Mouse (Mus musculus): ENCODE measurements around the gene Snph. TPM values are rescaled to one million over a fixed set of nuclear protein-coding genes. Genes with fewer than 3 reads are reported as not detected.
"Not testable (repeated sequence)": the region's sequence is repeated elsewhere in the genome, so short reads cannot be mapped to it uniquely, and the experiment has no call there.

Snph gene
- polyA plus RNA-seq, 1 experiment from 2014 or later, result 2.0 TPM

DNA sequence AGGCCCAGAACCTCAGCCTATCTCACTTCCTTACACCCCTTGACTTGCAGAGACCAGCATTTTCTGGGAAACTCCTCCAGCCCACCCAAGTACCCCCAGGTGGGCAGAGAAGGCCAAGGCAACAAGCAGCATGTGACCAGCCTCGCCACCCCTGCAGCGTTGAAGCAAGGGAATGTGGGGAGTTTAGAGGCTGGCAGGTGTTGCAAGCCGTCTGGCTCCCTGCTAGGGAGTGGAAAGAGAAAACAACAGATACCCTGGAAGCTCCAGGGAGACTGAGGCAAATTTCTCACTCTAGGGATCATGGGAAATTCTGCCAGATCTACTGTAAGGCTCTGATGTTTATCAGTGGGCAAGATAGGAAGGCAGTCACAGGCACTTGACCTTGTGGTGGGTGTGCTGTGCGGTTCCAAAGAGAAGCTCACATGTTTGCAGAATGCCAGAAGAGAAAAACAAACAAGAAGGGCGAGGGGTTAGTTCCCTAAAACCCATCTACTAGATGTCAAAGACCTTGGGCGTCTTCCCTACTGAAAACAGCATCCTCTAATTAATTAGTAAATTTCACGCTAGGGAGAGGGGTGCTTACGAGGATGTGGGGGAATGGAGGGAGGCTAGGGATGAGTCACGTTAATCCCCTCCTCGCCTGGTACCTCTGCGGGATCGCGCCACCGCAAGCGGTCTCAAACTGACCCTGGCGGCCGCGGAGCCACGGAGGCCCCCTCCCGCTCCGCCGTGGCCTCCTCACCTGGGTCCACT lies 811 bp downstream of the Snph start:
- ATAC-seq (ENCODE audit: insufficient number of reproducible peaks, low FRiP score, low TSS enrichment, low read depth), result no peak
- Histone ChIP-seq H3K4me2 (replicated peaks) (peak overlapping the region; percentile 99), H3K27me3 (peaks cover 35% of the 10 kb centered on the region), H3K9me3 (replicated peaks) (no peaks in the 10 kb centered on the region), H3K4me1 (peaks cover 12% of the 10 kb centered on the region; the same call in 1 of the 2 replicates), H3K4me3 (replicated peaks) (peak overlapping the region; percentile 60), H3K9ac (peak overlapping the region; percentile 42), H3K36me3 (no peaks in the 10 kb centered on the region), H3K27ac (replicated peaks) (no peak overlapping the region)
- 2% methylated on average over 22 of the region's 22 CpGs for WGBS

- Histone ChIP-seq H3K9me3 (replicated peaks) (no peaks in the 10 kb centered on the region), H3K27ac (replicated peaks) (no peak overlapping the region), H3K4me2 (replicated peaks) (no peak overlapping the region), H3K9ac (no peak overlapping the region), H3K4me3 (replicated peaks) (no peak overlapping the region), H3K27me3 (peaks cover 35% of the 10 kb centered on the region), H3K36me3 (no peaks in the 10 kb centered on the region), H3K4me1 (peaks cover 12% of the 10 kb centered on the region; the same call in 1 of the 2 replicates)
- 48% methylated on average over 7 of the region's 7 CpGs for WGBS
- ATAC-seq (ENCODE audit: insufficient number of reproducible peaks, low FRiP score, low TSS enrichment, low read depth), result no peak
Observed at GRCm38 (mm10) chr2:151629310-151629709, 3.1 kb downstream of the Snph start.

DNA sequence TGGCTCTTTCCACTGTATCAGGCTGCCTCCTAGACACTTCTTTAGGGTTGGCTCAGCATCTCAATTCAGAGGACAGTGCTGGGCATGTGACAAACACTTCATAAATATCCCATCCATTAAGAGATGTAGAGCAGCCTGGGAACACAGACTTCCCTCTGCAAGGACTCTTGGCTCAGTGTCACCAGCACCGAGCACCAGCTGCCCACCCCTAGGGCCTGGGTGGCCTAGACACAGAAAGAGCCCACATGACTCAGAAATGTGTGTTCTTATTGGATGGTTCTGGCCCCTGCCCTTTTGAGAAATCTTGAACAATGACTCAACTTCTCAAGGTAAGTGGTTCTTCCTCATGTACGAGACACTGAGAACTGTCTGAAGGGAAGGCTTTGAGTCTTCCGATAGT lies 4.4 kb downstream of the Snph start:
- Histone ChIP-seq H3K27ac (replicated peaks) (no peak overlapping the region), H3K9me3 (replicated peaks) (no peaks in the 10 kb centered on the region), H3K4me1 (peaks cover 12% of the 10 kb centered on the region; the same call in 1 of the 2 replicates), H3K9ac (no peak overlapping the region), H3K27me3 (peaks cover 22% of the 10 kb centered on the region), H3K36me3 (no peaks in the 10 kb centered on the region), H3K4me3 (replicated peaks) (no peak overlapping the region), H3K4me2 (replicated peaks) (no peak overlapping the region)
- no peak for ATAC-seq (ENCODE audit: insufficient number of reproducible peaks, low FRiP score, low TSS enrichment, low read depth)
- 83% methylated on average over 3 of the region's 3 CpGs for WGBS

DNA sequence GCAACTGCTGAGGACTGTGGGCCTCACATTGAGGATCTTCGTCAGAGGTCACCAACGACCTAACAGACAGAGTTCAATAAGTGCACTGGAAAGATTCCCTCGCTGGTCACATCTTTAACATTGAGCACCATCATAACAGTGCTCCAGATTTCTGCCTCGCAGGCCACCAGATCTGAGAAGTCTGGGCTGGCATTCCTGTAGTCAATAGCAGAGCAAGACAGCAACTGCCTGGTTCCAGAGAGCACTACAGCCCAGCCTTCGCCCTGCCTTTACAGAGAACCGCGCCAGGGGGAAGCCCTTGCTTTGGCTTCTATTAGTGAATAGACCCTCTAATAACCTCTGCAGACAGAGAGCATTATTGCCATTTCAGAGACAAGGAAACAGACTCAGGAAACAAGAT lies 6.1 kb downstream of the Snph start:
- H3K27me3 ChIP-seq, result peaks cover 9% of the 10 kb centered on the region
- no peak for ATAC-seq (ENCODE audit: insufficient number of reproducible peaks, low FRiP score, low TSS enrichment, low read depth)
- H3K9me3 ChIP-seq (replicated peaks), result no peaks in the 10 kb centered on the region
- H3K4me1 ChIP-seq, result no peaks in the 10 kb centered on the region
- H3K4me2 ChIP-seq (replicated peaks), result no peak overlapping the region
- no peak overlapping the region for H3K4me3 ChIP-seq (replicated peaks)
- no peak overlapping the region for H3K27ac ChIP-seq (replicated peaks)
- no peaks in the 10 kb centered on the region for H3K36me3 ChIP-seq
- no peak overlapping the region for H3K9ac ChIP-seq
- 84% methylated on average over 7 of the region's 7 CpGs for WGBS

- Histone ChIP-seq H3K9ac (no peak overlapping the region), H3K9me3 (replicated peaks) (no peaks in the 10 kb centered on the region), H3K27me3 (no peaks in the 10 kb centered on the region), H3K27ac (replicated peaks) (no peak overlapping the region), H3K4me2 (replicated peaks) (no peak overlapping the region), H3K4me3 (replicated peaks) (no peak overlapping the region), H3K4me1 (no peaks in the 10 kb centered on the region), H3K36me3 (no peaks in the 10 kb centered on the region)
- 43% methylated on average over 3 of the region's 3 CpGs for WGBS
- no peak for ATAC-seq (ENCODE audit: insufficient number of reproducible peaks, low FRiP score, low TSS enrichment, low read depth)
Observed at GRCm38 (mm10) chr2:151623776-151624175, 8.6 kb downstream of the Snph start.

DNA sequence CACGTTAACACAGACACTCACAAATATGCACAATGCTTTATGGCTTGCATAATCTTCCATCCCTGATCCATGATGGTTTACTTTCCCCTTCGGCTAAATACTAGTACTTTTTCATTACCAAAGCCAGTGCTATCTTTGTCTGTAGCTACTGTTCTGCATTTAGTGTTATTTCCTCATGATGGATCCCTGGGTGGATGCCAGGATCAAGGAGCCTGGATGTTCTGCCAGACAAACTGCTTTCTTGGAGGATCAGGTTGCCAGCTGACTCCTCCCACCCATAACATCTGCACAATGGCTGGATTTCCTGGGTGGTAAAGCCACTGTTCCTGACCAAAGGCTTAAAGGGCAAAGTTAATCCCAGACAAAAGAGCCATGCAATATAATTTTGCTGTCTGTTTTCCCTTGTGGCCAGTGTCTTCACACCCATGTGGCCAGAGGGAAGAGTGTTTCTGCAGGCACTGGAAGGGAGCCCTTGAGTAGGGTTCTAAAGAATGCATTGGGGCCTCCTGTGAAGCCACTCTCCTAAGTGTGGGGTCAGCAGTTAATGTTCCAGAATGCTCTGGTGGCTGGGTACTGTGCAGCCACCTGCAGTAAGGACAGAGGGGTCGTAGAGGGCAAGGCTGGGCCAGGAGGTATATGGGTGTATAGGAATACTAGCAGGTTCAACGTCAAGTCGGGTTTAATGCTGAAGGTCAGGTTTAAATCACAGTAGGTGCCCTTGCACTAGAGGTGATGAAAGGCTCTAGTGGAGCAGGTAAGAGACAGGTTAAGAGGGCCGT lies 15.7 kb downstream of the Snph start:
- H3K4me1 ChIP-seq, result peaks cover 4% of the 10 kb centered on the region; the same call in 1 of the 2 replicates
- no peaks in the 10 kb centered on the region for H3K9me3 ChIP-seq (replicated peaks)
- 67% methylated on average over 6 of the region's 6 CpGs for WGBS
- H3K36me3 ChIP-seq, result no peaks in the 10 kb centered on the region
- no peak overlapping the region for H3K27ac ChIP-seq (replicated peaks)
- no peaks in the 10 kb centered on the region for H3K27me3 ChIP-seq
- H3K9ac ChIP-seq, result no peak overlapping the region
- no peak overlapping the region for H3K4me2 ChIP-seq (replicated peaks)
- no peak for ATAC-seq (ENCODE audit: insufficient number of reproducible peaks, low FRiP score, low TSS enrichment, low read depth)
- no peak overlapping the region for H3K4me3 ChIP-seq (replicated peaks)

DNA sequence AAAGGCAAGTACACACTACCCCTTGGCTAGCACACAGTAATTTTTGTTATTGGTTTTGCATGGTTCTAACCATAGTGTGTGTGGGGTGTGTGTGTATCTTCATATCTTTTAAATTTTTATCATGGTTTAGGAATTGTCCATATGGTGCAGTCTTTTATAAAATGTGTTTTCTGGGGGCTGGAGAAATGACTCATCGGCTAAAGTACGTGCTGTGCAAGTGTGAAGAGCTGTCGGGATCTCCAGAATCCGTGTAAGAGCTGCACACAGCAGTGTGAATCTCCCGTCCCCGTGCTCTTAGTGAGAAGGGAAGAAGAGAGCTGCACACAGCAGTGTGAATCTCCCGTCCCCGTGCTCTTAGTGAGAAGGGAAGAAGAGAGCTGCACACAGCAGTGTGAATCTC lies 16.6 kb downstream of the Snph start:
- not testable (repeated sequence) for H3K9me3 ChIP-seq (replicated peaks); H3K27ac ChIP-seq (replicated peaks); H3K9ac ChIP-seq; H3K4me1 ChIP-seq; H3K4me3 ChIP-seq (replicated peaks); ATAC-seq (ENCODE audit: insufficient number of reproducible peaks, low FRiP score, low TSS enrichment, low read depth); H3K27me3 ChIP-seq; H3K36me3 ChIP-seq; H3K4me2 ChIP-seq (replicated peaks)
- WGBS, result 70% methylated on average over 8 of the region's 8 CpGs

DNA sequence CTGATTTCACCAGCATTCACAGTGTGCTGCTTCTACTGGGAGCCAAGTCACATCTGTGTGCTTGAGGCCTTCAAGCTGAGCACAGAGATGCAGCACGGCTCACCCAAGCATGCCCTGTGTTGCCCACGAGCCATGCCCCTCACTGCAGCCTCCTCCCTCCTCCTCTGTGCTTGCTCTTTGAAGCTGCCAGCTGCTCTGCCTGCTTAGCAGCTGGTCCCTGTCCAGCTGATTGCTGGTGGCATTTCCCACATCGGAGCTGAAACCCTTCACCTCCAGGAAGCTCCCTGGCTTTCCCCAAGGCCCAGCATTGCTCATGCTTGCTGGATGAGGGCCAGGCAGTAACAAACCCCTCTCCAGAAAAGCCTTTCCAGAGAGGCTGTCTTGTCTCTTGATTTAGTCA lies 22.4 kb downstream of the Snph start:
- WGBS, result 19% methylated on average over 3 of the region's 3 CpGs
- Histone ChIP-seq H3K4me1 (peaks cover 6% of the 10 kb centered on the region), H3K4me2 (replicated peaks) (no peak overlapping the region), H3K9ac (no peak overlapping the region; the same call in 1 of the 2 replicates), H3K9me3 (replicated peaks) (no peaks in the 10 kb centered on the region), H3K27me3 (no peaks in the 10 kb centered on the region), H3K4me3 (replicated peaks) (no peak overlapping the region), H3K27ac (replicated peaks) (no peak overlapping the region), H3K36me3 (no peaks in the 10 kb centered on the region)
- no peak for ATAC-seq (ENCODE audit: insufficient number of reproducible peaks, low FRiP score, low TSS enrichment, low read depth)

GRCm38 (mm10) chr2:151608435-151608834 lies 24.0 kb downstream of the Snph start:
- Histone ChIP-seq H3K9ac (no peak overlapping the region), H3K36me3 (no peaks in the 10 kb centered on the region), H3K27ac (replicated peaks) (no peak overlapping the region), H3K27me3 (no peaks in the 10 kb centered on the region), H3K4me1 (peaks cover 6% of the 10 kb centered on the region), H3K4me2 (replicated peaks) (no peak overlapping the region), H3K4me3 (replicated peaks) (no peak overlapping the region), H3K9me3 (replicated peaks) (no peaks in the 10 kb centered on the region)
- ATAC-seq (ENCODE audit: insufficient number of reproducible peaks, low FRiP score, low TSS enrichment, low read depth), result no peak
- WGBS, result 93% methylated on average over 1 of the region's 1 CpGs

- 29% methylated on average over 11 of the region's 11 CpGs for WGBS
Observed at GRCm38 (mm10) chr2:151605437-151605987, 26.9 kb downstream of the Snph start.

DNA sequence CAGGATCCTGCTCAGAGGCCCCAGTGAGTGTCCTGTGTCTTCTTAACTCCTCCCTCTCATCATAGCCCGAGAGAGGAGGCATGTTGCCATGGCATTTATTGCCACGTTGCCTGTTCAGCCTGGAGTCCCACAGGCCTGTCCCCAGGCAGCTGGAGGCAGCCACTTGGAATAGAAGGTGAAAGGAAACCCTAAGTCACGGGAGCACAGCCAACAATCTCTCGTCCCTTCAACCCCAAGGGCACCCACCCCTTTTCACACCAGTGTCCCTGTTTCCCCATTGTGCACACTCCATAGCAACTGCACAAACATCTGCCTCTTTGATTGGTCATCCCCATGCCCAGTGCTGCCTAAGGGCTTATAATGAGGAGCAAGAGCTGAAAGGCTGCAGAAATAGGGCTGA lies 28.8 kb downstream of the Snph start:
- Histone ChIP-seq H3K4me3 (replicated peaks) (no peak overlapping the region), H3K4me2 (replicated peaks) (no peak overlapping the region), H3K9me3 (replicated peaks) (no peaks in the 10 kb centered on the region), H3K36me3 (no peaks in the 10 kb centered on the region), H3K27me3 (no peaks in the 10 kb centered on the region), H3K9ac (no peak overlapping the region), H3K4me1 (peaks cover 6% of the 10 kb centered on the region), H3K27ac (replicated peaks) (no peak overlapping the region)
- WGBS, result 25% methylated on average over 4 of the region's 4 CpGs
- 0 out of 2 replicates have a peak, but pooled peaks have one; percentile 29 for ATAC-seq (ENCODE audit: insufficient number of reproducible peaks, low FRiP score, low TSS enrichment, low read depth)

More at GRCm38 (mm10) chr2:151605437-151605987, 26.9 kb downstream of the Snph start:
- H3K4me1 ChIP-seq, result peaks cover 6% of the 10 kb centered on the region
- ATAC-seq (ENCODE audit: insufficient number of reproducible peaks, low FRiP score, low TSS enrichment, low read depth), result peak; percentile 50
- H3K27me3 ChIP-seq, result no peaks in the 10 kb centered on the region
- no peak overlapping the region for H3K9ac ChIP-seq
- no peaks in the 10 kb centered on the region for H3K36me3 ChIP-seq
- H3K27ac ChIP-seq (replicated peaks), result no peak overlapping the region
- H3K4me3 ChIP-seq (replicated peaks), result no peak overlapping the region
- no peaks in the 10 kb centered on the region for H3K9me3 ChIP-seq (replicated peaks)
- H3K4me2 ChIP-seq (replicated peaks), result 0 out of 2 replicates have a peak overlapping the region, but pooled peaks have one; percentile 17
